Mouse (Mus musculus) leukemia stem cell, adult 10-12 weeks (primary cell): ENCODE measurements around the gene Gm28557. TPM values are rescaled to one million over a fixed set of nuclear protein-coding genes. Genes with fewer than 3 reads are reported as not detected.

Experiments used
- polyA plus RNA-seq: library from polyadenylated mRNA; stranded (reverse); fragments of >175 nt; gene quantifications from 2 replicates; pipeline ENCODE4 v1.2.3, GENCODE M21; 2012; ENCODE audit warnings: low replicate concordance

The Gm28557 gene
- polyA plus RNA-seq: 0.16 TPM in 1 of 2 replicates, not detected in the other

DNA sequence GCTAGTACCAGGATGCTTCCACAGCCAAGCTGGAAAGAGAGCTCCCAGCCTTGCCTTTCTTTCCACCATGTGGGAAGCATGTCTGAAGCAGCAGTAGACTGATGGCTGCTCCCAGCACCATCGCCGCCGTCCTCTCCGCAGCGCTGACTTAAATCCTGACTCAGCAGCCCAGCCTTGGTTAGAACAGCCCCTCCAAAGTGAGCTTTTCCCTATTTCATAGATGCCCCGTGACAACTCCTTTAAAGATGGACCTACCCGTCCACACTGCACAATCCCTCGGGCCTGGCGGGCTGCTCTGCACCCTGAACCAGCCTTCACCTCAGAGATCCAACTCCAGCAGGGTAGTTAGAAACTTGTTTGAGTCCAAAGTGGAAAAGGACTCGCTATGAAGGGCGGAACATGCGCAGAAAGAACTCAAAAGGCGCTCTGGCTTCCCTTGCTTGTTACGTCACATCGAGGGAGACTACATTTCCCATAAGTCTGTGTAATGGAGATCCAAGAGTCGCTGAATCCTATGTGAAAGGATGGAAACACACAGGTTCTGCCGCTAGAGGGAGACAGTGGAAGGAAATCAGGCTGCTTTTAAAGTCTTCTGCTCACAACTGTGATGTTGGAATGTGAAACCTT lies at the start of gene Gm28557:
Gene Gm28557 (minus strand): TSS at position 411 of the 627 bp plus-strand sequence.

DNA sequence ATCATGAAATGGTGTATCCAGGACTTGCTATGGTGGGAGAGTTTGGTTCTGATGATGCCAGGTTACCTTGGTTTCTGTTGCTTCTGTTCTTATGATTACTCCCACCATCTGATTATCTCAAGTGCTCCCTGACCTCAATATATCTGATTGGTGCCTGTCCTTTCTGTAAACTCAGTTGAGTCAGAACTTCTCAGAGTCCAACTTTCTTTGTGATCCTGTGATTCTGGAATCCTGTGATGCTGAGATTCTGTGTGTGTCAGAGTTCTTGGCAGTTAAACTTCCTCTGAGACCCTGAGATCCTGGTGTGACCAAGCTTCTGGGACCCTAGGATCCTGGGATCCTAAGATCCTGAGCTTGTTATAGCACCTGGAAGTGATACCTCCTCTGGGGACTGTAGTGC lies 13.0 kb upstream of the Gm28557 start, which contains the start of gene Zfp759:
Gene Zfp759 (plus strand): TSS at position 301 of the 400 bp plus-strand sequence.

DNA sequence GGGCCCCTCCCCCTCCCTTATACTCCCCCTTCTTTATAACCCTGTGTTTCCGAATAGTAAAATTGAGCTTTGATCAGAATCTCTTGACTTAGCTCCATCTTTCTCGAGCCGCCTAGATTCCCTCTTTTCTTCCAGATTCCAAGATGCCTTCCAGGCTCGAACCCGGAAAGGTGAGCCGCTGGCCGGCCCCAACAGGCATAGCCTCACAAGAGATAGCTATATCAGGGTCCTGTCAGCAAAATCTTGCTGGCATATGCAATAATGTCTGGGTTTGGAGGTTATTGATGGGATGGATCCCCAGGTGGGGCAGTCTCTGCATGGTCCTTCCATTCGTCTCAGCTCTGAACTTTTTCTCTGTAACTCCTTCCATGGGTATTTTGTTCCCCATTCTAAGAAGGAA lies 7.8 kb upstream of the Gm28557 start, which contains the start of gene Rslcan18:
Gene Rslcan18 (minus strand): TSS at position 101 of the 400 bp plus-strand sequence.

DNA sequence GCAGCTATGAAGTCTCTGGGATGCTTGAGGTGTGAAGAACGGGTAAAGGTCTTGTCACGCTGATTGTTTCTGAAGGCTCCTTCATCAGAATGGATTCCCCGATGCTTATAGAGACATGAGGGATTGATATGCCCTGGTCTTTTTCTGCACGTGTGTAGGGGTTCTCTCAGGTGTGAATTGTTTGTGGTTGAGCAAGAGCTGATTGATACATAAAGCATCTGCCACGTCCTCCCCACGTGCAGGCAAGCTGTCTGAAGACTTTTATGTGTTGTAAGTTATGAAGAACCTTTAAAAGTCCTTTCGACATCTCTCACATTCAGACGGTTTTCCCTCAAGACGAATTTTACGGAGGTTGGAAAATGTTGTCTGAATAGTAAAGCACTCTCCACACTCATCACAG lies 10.5 kb downstream of the Gm28557 start, which contains the start of gene Zfp708:
Gene Zfp708 (minus strand): TSS at position 101 of the 400 bp plus-strand sequence.

DNA sequence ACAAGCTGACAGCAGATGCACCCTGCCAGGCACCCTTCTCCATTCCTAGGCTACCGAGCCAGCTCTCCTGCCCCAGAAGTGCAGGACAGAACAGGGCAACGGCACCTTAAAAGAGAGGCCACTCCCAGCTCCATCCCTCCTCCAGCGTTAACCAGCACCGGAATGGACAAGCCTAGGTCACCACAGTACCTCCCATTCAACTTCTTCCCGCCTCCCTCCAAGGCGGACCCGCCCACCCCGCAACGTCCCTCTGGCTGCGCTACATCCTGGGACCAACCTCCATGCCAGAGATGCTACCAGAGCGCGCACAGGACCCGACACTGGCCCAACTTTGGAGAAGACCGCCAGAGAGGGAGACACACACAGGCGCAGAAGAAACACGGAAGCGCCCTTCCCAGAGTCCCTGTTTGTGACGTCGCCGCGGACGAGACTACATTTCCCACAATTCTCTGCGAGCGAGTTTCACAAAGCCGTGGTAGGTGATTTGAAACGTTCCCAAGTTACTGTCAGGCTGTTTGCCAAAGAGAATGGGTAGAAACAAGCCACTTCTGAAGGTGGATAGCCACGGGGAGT lies 47.5 kb downstream of the Gm28557 start, which contains the start of gene Zfp712:
Gene Zfp712 (minus strand): TSS at position 385 of the 573 bp plus-strand sequence.

Other genes with a start within 250 kb of the Gm28557 start
- gene Gm10767, start 203.7 kb downstream of the Gm28557 start, polyA plus RNA-seq: 0.19 TPM in 1 of 2 replicates, not detected in the other
- gene Zfp712, start 47.4 kb downstream of the Gm28557 start, polyA plus RNA-seq: 0.11 TPM in 1 of 2 replicates, not detected in the other
- not detected in 2 replicates for gene Zfp708, start 10.6 kb downstream of the Gm28557 start, polyA plus RNA-seq
- gene Rslcan18, start 7.7 kb upstream of the Gm28557 start, polyA plus RNA-seq: not detected in 2 replicates
- 0.07 and 0.44 TPM in 2 replicates for gene Zfp759, start 13.1 kb upstream of the Gm28557 start, polyA plus RNA-seq
- 0.08 and 0.12 TPM in 2 replicates for gene Rsl1, start 64.6 kb upstream of the Gm28557 start, polyA plus RNA-seq
- 0.18 TPM in 1 of 2 replicates, not detected in the other for gene Zfp455, start 85.9 kb upstream of the Gm28557 start, polyA plus RNA-seq
- gene Zfp458, start 169.9 kb upstream of the Gm28557 start, polyA plus RNA-seq: 0.06 and 0.10 TPM in 2 replicates
- gene Zfp457, start 197.9 kb upstream of the Gm28557 start, polyA plus RNA-seq: not detected in 2 replicates
- gene Zfp595, start 224.0 kb upstream of the Gm28557 start, polyA plus RNA-seq: 0.16 and 0.20 TPM in 2 replicates